Mouse (Mus musculus): ENCODE measurements at regions not wholly inside any gene's neighbourhood (a gene's known extent, or its start where the extent isn't known, plus 50 kb on each side); places are given as distances from the start of the nearest gene placed in this dataset.

- TF ChIP-seq CTCF (IDR thresholded peaks at IDR 0.05) (no peak), EP300 (IDR thresholded peaks at IDR 0.05) (no peak)
These were observed 237.3 kb downstream of the 9330182O14Rik start for GRCm38 (mm10) chr15:40371486-40371885.
